Mouse (Mus musculus): ENCODE measurements around the gene Misp. TPM values are rescaled to one million over a fixed set of nuclear protein-coding genes. Genes with fewer than 3 reads are reported as not detected.

Misp gene
- 0.34 and 0.73 TPM in 2 replicates for polyA plus RNA-seq (2015; fragmentation: Nextera tagmentation; extraction: Ambion mirVana)

DNA sequence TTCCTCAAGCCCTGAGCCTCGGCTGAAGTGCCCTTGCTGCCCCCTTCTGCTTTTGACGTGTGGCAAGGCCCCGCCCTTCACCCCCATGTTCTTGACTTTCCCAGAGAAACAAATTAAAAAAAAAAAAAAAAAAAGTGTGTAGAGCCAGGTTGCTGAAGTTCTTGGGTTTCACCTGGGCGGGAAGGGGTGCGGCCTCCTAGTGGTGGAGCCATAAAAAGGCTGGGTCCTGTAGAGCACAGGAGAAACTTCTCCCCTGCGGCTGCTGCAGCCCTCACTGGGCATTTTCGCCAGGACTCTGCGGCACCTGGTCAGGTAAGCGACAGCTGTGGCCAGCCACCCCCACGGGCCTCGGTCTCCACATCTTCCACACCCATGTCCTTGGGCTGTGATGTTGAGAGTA is at the start of gene Misp:
Gene Misp (plus strand): TSS at position 208 of the 400 bp plus-strand sequence.
- no peaks in the 10 kb centered on the region for H3K4me1 ChIP-seq (ENCODE audit: control insufficient read depth, insufficient read depth, low read length)
- H3K9me3 ChIP-seq (replicated peaks; ENCODE audit: control insufficient read depth, low read length, poor library complexity, severe bottlenecking), result no peaks in the 10 kb centered on the region
- H3K27me3 ChIP-seq (ENCODE audit: control insufficient read depth, insufficient read depth, low read depth, low read length), result no peaks in the 10 kb centered on the region
- H3K4me3 ChIP-seq (ENCODE audit: low read depth, low read length), result no peak within 1 kb of the TSS
- H3K27ac ChIP-seq (ENCODE audit: low read length), result no peak within 1 kb of the TSS
- peaks cover 30% of the 10 kb centered on the region for H3K36me3 ChIP-seq (ENCODE audit: control insufficient read depth, insufficient read depth, low read length)
- H3K4me2 ChIP-seq (ENCODE audit: low read length), result no peak within 1 kb of the TSS
- no peak within 1 kb of the TSS for H3K9ac ChIP-seq (ENCODE audit: low read depth, low read length)
- 68% methylated on average over 11 of the region's 11 CpGs for WGBS
- no peak for ATAC-seq

DNA sequence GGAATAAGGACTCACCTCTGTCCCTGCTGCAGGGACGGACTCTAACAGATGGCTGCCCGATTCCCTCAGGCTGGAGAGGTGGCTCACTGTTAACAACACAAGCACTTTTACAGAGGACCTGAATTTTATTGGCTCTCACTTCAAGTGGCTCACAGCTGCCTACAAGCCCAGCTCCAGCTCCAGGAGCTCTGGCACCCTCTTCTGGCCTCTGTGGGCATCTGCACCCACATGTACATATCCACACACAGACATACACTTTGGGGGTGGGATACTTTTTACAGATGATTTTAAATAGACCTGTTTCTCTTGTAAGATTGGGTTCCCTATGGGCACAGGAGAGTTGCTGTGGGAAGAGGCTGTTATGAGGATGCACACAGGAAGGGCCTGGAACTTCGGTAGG is 48.5 kb upstream of the Misp start:
- H3K36me3 ChIP-seq (ENCODE audit: control insufficient read depth, insufficient read depth, low read length), result no peaks in the 10 kb centered on the region
- WGBS, result 97% methylated on average over 3 of the region's 3 CpGs
- H3K27ac ChIP-seq (ENCODE audit: low read length), result no peak overlapping the region
- no peak for ATAC-seq
- H3K27me3 ChIP-seq (ENCODE audit: control insufficient read depth, insufficient read depth, low read depth, low read length), result peaks cover 5% of the 10 kb centered on the region
- no peak overlapping the region for H3K4me3 ChIP-seq (ENCODE audit: low read depth, low read length)
- peaks cover 13% of the 10 kb centered on the region for H3K4me1 ChIP-seq (ENCODE audit: control insufficient read depth, insufficient read depth, low read length)
- H3K9ac ChIP-seq (ENCODE audit: low read depth, low read length), result no peak overlapping the region
- H3K9me3 ChIP-seq (replicated peaks; ENCODE audit: control insufficient read depth, low read length, poor library complexity, severe bottlenecking), result no peaks in the 10 kb centered on the region
- H3K4me2 ChIP-seq (ENCODE audit: low read length), result no peak overlapping the region

DNA sequence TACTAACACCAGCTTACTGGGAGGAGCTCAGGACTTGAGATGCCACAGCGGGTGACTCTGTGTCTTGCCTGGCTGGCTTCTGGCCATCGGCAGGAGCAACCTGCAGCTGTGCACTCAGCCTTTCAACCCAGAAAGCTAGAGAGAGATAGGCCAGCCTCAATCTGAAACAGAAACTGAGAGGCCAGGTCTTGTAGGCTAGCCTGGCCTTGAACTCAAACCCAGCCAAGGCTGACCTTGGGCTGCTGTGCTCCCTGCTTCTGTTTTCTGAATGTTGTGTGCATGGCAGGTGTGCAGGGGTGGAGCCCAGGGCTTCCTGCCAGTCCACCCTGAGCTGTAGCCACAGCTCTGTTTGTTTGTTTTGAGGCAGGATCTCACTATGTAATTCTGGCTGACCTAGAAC is 47.6 kb upstream of the Misp start:
- Histone ChIP-seq H3K4me3 (ENCODE audit: low read depth, low read length) (no peak overlapping the region), H3K9ac (ENCODE audit: low read depth, low read length) (no peak overlapping the region), H3K9me3 (replicated peaks; ENCODE audit: control insufficient read depth, low read length, poor library complexity, severe bottlenecking) (no peaks in the 10 kb centered on the region), H3K27ac (ENCODE audit: low read length) (no peak overlapping the region), H3K36me3 (ENCODE audit: control insufficient read depth, insufficient read depth, low read length) (no peaks in the 10 kb centered on the region), H3K4me1 (ENCODE audit: control insufficient read depth, insufficient read depth, low read length) (peaks cover 7% of the 10 kb centered on the region), H3K4me2 (ENCODE audit: low read length) (no peak overlapping the region), H3K27me3 (ENCODE audit: control insufficient read depth, insufficient read depth, low read depth, low read length) (peaks cover 13% of the 10 kb centered on the region)
- 86% methylated on average over 2 of the region's 2 CpGs for WGBS
- no peak for ATAC-seq

DNA sequence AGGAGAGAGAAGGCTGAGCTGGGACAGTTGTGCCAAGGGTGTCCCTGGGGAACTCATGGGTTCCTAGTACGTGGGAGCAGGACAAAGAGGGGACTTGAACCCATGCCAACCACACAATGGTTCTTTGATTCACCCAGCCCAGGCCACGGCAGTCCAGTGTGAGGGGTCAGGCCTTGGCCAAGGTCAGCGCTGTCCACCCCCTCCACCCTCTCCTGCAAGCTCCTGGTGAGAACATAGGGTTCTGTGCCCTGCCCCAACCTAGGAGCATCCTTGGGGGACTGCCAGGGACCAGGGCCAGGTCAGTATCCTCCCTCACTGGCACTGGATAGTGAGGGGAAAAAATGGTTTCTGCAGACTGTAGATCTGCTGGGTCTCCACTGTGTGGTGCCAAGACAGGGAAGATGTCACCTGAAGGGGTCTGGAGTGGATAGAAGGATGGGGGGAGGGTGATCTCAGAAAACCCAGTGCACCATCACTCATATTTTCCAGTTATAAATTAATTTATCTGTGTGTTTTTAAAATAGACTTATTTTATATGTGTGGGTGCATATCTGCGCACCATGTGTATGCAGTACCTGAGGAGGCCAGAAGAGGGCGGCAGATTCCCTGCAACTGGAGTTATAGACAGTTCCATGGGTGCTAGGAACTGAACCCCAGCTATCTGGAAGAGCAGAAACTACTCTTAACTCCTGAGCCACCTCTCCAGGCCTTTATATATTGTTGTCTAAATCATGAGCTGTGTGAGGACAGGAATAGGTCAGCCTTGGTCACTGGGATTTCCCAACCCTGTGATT is 46.1 kb upstream of the Misp start:
- 65% methylated on average over 5 of the region's 5 CpGs for WGBS
- H3K4me1 ChIP-seq (ENCODE audit: control insufficient read depth, insufficient read depth, low read length), result no peaks in the 10 kb centered on the region
- H3K27ac ChIP-seq (ENCODE audit: low read length), result no peak overlapping the region
- no peak overlapping the region for H3K4me3 ChIP-seq (ENCODE audit: low read depth, low read length)
- ATAC-seq, result no peak
- H3K27me3 ChIP-seq (ENCODE audit: control insufficient read depth, insufficient read depth, low read depth, low read length), result peaks cover 20% of the 10 kb centered on the region
- no peak overlapping the region for H3K9ac ChIP-seq (ENCODE audit: low read depth, low read length)
- no peaks in the 10 kb centered on the region for H3K9me3 ChIP-seq (replicated peaks; ENCODE audit: control insufficient read depth, low read length, poor library complexity, severe bottlenecking)
- H3K4me2 ChIP-seq (ENCODE audit: low read length), result no peak overlapping the region
- H3K36me3 ChIP-seq (ENCODE audit: control insufficient read depth, insufficient read depth, low read length), result no peaks in the 10 kb centered on the region

DNA sequence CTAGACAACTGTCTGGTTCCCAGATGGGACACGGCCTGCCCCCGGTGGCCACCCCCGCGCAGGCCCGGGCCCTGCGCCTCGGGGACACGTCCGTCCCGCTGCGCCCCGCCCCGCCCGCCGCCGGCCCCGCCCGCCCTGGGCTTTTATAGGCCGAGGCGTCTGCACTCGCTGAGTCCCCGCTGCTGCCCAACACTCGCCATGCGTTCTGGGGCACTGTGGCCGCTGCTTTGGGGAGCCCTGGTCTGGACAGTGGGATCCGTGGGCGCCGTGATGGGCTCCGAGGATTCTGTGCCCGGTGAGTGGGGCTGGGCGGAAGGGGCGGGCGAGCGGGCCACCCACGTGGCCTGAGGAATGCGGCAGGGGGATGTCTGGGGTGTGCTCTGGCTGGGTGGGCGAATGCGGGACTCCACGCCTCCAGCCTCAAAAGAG is 43.7 kb upstream of the Misp start, which contains the start of gene Fstl3:
Gene Fstl3 (plus strand): TSS at position 170 of the 429 bp plus-strand sequence.
- Histone ChIP-seq H3K4me3 (ENCODE audit: low read depth, low read length) (no peak within 1 kb of the TSS), H3K9ac (ENCODE audit: low read depth, low read length) (0 out of 2 replicates have a peak within 1 kb of the TSS, but pooled peaks have one; percentile 1)
- WGBS, result 2% methylated on average over 39 of the region's 39 CpGs

DNA sequence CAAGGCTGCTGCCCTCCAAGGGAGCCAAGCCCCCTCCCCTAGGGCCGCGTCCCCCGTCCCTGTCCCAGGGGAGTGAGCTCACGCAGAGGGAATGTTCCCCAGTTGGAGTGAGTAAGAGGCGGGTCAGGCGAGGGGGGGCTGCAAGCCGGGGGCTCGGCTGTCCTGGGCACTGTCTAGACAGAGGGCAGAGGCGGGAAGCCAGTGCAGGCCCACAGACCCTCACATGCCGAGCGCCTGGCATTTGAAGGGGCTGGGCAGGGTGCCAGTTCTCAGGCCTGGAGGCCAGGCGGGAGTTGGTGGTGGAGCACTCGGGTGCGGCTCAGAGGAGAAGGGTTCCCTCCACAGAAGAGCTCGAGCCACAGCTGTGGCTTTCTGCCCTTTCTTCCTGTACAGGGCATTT is 42.8 kb upstream of the Misp start:
- peaks cover 28% of the 10 kb centered on the region for H3K27me3 ChIP-seq (ENCODE audit: control insufficient read depth, insufficient read depth, low read depth, low read length)
- no peak overlapping the region for H3K4me2 ChIP-seq (ENCODE audit: low read length)
- no peaks in the 10 kb centered on the region for H3K9me3 ChIP-seq (replicated peaks; ENCODE audit: control insufficient read depth, low read length, poor library complexity, severe bottlenecking)
- H3K36me3 ChIP-seq (ENCODE audit: control insufficient read depth, insufficient read depth, low read length), result no peaks in the 10 kb centered on the region
- H3K4me1 ChIP-seq (ENCODE audit: control insufficient read depth, insufficient read depth, low read length), result no peaks in the 10 kb centered on the region
- no peak overlapping the region for H3K4me3 ChIP-seq (ENCODE audit: low read depth, low read length)
- no peak for ATAC-seq
- 17% methylated on average over 15 of the region's 15 CpGs for WGBS
- no peak overlapping the region for H3K9ac ChIP-seq (ENCODE audit: low read depth, low read length)
- no peak overlapping the region for H3K27ac ChIP-seq (ENCODE audit: low read length)

More for the DNA sequence above, 43.7 kb upstream of the Misp start, which contains the start of gene Fstl3:
- Histone ChIP-seq H3K27me3 (ENCODE audit: control insufficient read depth, insufficient read depth, low read depth, low read length) (peaks cover 26% of the 10 kb centered on the region), H3K36me3 (ENCODE audit: control insufficient read depth, insufficient read depth, low read length) (no peaks in the 10 kb centered on the region), H3K4me2 (ENCODE audit: low read length) (peak within 1 kb of the TSS; percentile 42; the same call in 1 of the 2 replicates), H3K9me3 (replicated peaks; ENCODE audit: control insufficient read depth, low read length, poor library complexity, severe bottlenecking) (no peaks in the 10 kb centered on the region), H3K4me1 (ENCODE audit: control insufficient read depth, insufficient read depth, low read length) (no peaks in the 10 kb centered on the region), H3K27ac (ENCODE audit: low read length) (no peak within 1 kb of the TSS)
- no peak for ATAC-seq

DNA sequence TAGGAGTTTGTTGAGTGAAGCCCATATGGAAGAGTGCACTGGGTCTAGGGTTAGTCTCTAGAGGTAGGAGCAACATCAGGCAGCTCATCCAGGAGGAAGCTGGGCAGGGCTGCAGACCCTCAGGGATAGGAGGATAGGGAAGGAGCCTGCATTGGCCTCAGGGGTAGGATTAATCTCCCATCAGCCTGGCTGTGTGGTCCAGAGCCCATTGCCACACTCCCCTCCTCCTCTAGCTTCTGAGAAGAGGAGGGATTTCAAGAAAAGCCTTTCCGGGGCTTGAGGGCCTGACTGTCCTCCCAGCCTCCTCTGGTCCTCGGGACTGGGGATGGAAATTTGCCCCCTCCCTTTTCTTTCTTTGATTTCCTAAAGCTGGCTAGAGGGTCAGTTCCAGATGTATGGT is 41.6 kb upstream of the Misp start:
- H3K36me3 ChIP-seq (ENCODE audit: control insufficient read depth, insufficient read depth, low read length), result no peaks in the 10 kb centered on the region
- no peaks in the 10 kb centered on the region for H3K9me3 ChIP-seq (replicated peaks; ENCODE audit: control insufficient read depth, low read length, poor library complexity, severe bottlenecking)
- no peaks in the 10 kb centered on the region for H3K4me1 ChIP-seq (ENCODE audit: control insufficient read depth, insufficient read depth, low read length)
- H3K4me3 ChIP-seq (ENCODE audit: low read depth, low read length), result no peak overlapping the region
- H3K4me2 ChIP-seq (ENCODE audit: low read length), result no peak overlapping the region
- H3K27ac ChIP-seq (ENCODE audit: low read length), result no peak overlapping the region
- no peak for ATAC-seq
- 5% methylated on average over 2 of the region's 2 CpGs for WGBS
- H3K27me3 ChIP-seq (ENCODE audit: control insufficient read depth, insufficient read depth, low read depth, low read length), result peaks cover 29% of the 10 kb centered on the region
- H3K9ac ChIP-seq (ENCODE audit: low read depth, low read length), result no peak overlapping the region

DNA sequence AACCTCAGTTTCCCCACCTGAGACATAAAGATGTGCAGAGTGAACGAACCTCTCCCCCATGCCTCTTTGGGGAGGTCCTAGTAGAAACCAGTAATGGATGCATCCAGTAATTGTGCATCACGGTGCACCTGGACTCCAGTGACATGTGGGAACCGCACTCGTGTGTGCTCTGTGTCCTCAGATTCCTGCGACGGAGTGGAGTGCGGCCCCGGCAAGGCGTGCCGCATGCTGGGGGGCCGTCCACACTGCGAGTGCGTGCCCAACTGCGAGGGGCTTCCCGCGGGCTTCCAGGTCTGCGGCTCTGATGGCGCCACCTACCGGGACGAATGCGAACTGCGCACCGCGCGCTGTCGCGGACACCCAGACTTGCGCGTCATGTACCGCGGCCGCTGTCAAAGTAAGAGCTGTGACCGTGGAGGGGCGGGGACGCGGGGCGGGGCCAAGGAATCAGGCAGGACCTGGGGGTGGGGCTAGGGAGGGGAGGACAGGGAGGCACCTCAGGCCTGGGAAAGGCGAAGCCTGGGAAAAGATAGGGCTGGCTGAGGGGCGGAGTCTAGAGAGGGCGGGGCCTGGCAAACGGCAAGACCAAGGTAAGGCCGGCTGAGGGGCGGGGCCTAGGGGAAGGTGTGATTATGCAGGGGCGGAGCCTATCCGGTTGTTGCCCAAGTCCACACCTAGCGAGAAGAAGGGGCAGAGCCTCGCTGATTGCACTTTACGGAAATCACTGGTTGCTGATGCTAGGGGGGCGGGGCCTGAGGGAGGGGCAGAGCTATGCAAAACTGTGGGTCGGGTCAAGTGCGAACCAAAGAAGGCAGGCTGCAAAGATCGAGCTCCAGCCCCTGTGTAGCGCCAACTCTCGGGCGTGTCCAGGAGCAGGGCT is 40.8 kb upstream of the Misp start:
- H3K36me3 ChIP-seq (ENCODE audit: control insufficient read depth, insufficient read depth, low read length), result no peaks in the 10 kb centered on the region
- ATAC-seq, result peak; percentile 91
- peak overlapping the region; percentile 47 for H3K4me3 ChIP-seq (ENCODE audit: low read depth, low read length)
- H3K27me3 ChIP-seq (ENCODE audit: control insufficient read depth, insufficient read depth, low read depth, low read length), result peaks cover 32% of the 10 kb centered on the region
- H3K4me2 ChIP-seq (ENCODE audit: low read length), result peak overlapping the region; percentile 81
- peak overlapping the region; percentile 50 for H3K27ac ChIP-seq (ENCODE audit: low read length)
- 1% methylated on average over 53 of the region's 55 CpGs for WGBS
- H3K4me1 ChIP-seq (ENCODE audit: control insufficient read depth, insufficient read depth, low read length), result no peaks in the 10 kb centered on the region
- no peaks in the 10 kb centered on the region for H3K9me3 ChIP-seq (replicated peaks; ENCODE audit: control insufficient read depth, low read length, poor library complexity, severe bottlenecking)
- peak overlapping the region; percentile 59 for H3K9ac ChIP-seq (ENCODE audit: low read depth, low read length)

DNA sequence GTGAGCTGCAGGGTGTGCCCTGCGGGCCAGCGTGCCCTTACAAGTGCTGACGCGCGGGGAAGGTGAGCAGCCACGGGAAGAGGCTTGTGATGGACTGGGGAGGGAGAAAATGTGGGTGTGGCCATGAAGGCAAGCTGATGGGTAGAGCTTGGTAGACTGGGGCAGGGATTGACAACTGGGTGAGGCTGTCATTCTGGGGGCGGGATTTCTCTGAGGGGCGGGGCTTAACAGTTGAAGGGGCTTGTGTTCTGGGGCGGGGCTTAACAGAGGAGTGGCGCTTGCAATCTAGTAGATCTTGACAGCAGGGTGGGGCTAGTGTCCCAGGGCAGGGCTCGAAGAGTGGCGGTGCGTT is 40.1 kb upstream of the Misp start:
- Histone ChIP-seq H3K36me3 (ENCODE audit: control insufficient read depth, insufficient read depth, low read length) (no peaks in the 10 kb centered on the region), H3K9ac (ENCODE audit: low read depth, low read length) (peak overlapping the region; percentile 59), H3K27me3 (ENCODE audit: control insufficient read depth, insufficient read depth, low read depth, low read length) (peaks cover 32% of the 10 kb centered on the region), H3K9me3 (replicated peaks; ENCODE audit: control insufficient read depth, low read length, poor library complexity, severe bottlenecking) (no peaks in the 10 kb centered on the region), H3K4me2 (ENCODE audit: low read length) (peak overlapping the region; percentile 81), H3K27ac (ENCODE audit: low read length) (peak overlapping the region; percentile 50), H3K4me1 (ENCODE audit: control insufficient read depth, insufficient read depth, low read length) (no peaks in the 10 kb centered on the region), H3K4me3 (ENCODE audit: low read depth, low read length) (peak overlapping the region; percentile 47)
- 0% methylated on average over 13 of the region's 13 CpGs for WGBS
- peak; percentile 80 for ATAC-seq
